Mouse (Mus musculus) telencephalon, adult 2 months (tissue): ENCODE data around the gene Mcl1.
A peak's percentile ranks its signal among the peaks of the same experiment; 100 is the strongest.
"Not testable (repeated sequence)": the region's sequence is repeated elsewhere in the genome, so short reads cannot be mapped to it uniquely, and the experiment has no call there.

Experiments
- DNase-seq: peaks from one replicate; pipeline ENCODE4 v3.0.0-alpha.2; 2011; ENCODE audit warnings: low read depth, low spot score

Mcl1 gene

GRCm38 (mm10) chr3:95658236-95658867 lies at the start of gene Mcl1:
Mcl1 (plus strand) TSS chr3:95658788.
- DNase-seq, result peak; percentile 92

- DNase-seq, result no peak
Observed at GRCm38 (mm10) chr3:95609195-95609594, 49.4 kb upstream of the Mcl1 start.

- no peak for DNase-seq
Observed at GRCm38 (mm10) chr3:95613996-95614395, 44.6 kb upstream of the Mcl1 start.

GRCm38 (mm10) chr3:95618511-95618910 lies 40.1 kb upstream of the Mcl1 start:
- DNase-seq, result no peak

- DNase-seq, result no peak
Observed at GRCm38 (mm10) chr3:95621241-95621640, 37.3 kb upstream of the Mcl1 start.

DNA sequence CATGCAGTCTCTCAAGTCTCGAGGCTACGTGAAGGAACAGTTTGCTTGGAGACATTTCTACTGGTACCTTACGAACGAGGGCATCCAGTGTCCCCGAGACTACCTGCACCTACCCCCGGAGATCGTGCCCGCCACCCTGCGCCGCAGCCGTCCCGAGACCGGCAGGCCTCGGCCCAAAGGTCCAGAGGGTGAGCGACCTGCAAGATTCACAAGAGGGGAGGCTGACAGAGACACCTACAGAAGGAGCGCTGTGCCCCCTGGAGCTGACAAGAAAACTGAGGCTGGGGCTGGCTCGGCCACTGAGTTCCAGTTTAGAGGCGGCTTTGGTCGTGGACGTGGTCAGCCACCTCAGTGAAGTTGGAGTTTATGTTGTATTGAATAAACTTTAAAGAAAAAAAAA lies 36.2 kb upstream of the Mcl1 start:
- not testable (repeated sequence) for DNase-seq

- no peak for DNase-seq
Observed at GRCm38 (mm10) chr3:95623551-95623950, 35.0 kb upstream of the Mcl1 start.

DNA sequence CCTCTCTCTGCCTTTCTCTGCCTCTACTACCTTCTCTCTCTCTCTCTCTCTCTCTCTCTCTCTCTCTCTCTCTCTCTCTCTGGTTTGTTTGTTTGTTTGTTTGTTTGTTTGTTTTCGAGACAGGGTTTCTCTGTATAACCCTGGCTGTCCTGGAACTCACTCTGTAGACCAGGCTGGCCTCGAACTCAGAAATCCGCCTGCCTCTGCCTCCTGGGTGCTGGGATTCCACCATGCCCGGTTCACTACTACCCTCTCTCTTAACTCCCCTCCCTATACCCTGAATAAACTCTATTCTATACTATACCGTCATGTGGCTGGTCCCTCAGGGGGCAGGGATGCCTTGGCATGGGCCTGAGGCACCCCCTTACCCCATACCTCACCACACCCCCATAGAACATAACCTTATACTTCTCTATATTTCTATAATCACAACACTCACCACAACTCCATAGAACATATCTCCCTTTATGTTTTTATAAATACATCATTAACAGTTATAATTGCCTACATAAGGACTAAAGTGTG lies 34.5 kb upstream of the Mcl1 start:
- not testable (repeated sequence) for DNase-seq

- peak; percentile 100 for DNase-seq
Observed at GRCm38 (mm10) chr3:95624628-95625503, 33.7 kb upstream of the Mcl1 start, which contains the start of gene Ensa. Ensa (plus strand) TSS chr3:95624993.

- peak; percentile 94 for DNase-seq
Observed at GRCm38 (mm10) chr3:95627763-95628162, 30.8 kb upstream of the Mcl1 start.

GRCm38 (mm10) chr3:95629755-95630154 lies 28.8 kb upstream of the Mcl1 start:
- peak; percentile 86 for DNase-seq

DNA sequence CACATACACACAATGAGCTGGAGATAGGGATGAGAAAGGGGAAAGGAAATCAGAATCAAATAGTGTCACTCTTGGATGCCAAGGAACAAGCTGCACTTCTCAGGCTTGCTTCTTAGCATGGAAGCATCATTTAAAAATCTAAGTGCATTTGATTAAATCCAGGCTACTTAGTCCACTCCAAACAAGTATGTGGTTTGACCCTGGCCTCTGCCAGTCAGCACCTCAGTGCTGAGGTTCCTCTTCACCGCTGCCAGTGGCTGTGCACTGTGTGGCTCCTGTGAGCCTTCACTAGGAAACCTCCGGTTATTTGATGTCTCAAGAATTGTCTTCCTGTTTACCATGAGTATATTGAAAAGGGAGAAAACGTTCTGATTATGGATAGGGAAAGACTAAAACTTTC lies 27.7 kb upstream of the Mcl1 start:
- no peak for DNase-seq

DNA sequence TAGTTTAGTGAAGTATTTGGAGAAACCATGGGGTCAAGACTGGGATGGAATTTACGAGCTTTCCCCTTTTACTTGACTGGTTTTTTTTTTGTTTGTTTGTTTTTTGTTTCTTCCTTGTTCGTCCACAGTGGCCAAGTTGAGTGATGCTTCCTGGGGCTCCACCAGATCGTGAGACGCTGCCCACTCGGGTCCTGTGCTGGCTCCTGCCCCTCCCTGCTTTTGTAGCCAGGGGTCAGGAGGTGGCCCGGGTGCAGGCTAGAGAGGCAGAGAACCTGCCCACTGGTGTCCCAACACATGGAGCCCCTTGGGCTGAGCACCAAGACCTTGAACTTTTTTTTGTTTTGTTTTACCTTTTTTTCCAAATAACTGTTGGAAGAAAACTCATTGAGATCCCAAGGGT lies 27.3 kb upstream of the Mcl1 start:
- no peak for DNase-seq

GRCm38 (mm10) chr3:95632648-95633588 lies 25.7 kb upstream of the Mcl1 start:
- DNase-seq, result no peak

- no peak for DNase-seq
Observed at GRCm38 (mm10) chr3:95635636-95636035, 23.0 kb upstream of the Mcl1 start.

GRCm38 (mm10) chr3:95636072-95636471 lies 22.5 kb upstream of the Mcl1 start:
- DNase-seq, result no peak

- no peak for DNase-seq
Observed at GRCm38 (mm10) chr3:95639694-95640093, 18.9 kb upstream of the Mcl1 start.

GRCm38 (mm10) chr3:95643097-95643496 lies 15.5 kb upstream of the Mcl1 start:
- no peak for DNase-seq

- DNase-seq, result no peak
Observed at GRCm38 (mm10) chr3:95645313-95646235, 13.0 kb upstream of the Mcl1 start.

DNA sequence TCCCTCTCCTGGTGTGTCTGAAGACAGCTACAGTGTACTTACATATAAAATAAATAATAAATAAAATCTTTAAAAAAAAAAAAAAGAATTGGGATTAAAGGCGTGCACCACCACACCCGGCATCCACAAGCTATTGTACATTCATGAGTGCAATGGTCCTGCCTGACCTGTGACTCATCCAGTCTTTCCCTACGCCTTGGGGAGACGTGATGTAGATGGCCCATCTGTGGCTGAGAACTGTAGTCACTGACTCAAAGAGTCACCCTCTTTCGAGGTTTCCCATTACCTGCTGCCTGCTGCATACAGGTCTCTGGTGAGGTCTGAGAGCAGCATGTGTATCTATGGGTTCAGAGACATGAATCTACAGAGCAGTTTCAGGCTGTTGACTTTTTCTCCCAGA lies 10.6 kb upstream of the Mcl1 start:
- DNase-seq, result no peak
